Mouse (Mus musculus) ES-E14 (cell line): Measurements from ENCODE around the gene Hes7. TPM values are rescaled to one million over a fixed set of nuclear protein-coding genes. Genes with fewer than 3 reads are reported as not detected.

Source experiments
- DNase-seq: peaks from one replicate; pipeline ENCODE4 v3.0.0-alpha.2; 2013; ENCODE audit warnings: low read depth, low spot score
- H3K27ac ChIP-seq: 2 replicates; pipeline ENCODE4 v1.5.1; 2012; ENCODE audit warnings: low read depth, mild to moderate bottlenecking, low read length, moderate library complexity, mixed read lengths; ENCODE audit not compliant: poor library complexity, insufficient read depth, severe bottlenecking
- H3K36me3 ChIP-seq: 2 replicates; pipeline ENCODE4 v1.6.1; 2012; ENCODE audit warnings: mild to moderate bottlenecking, low read length, moderate library complexity, mixed read lengths; ENCODE audit not compliant: control insufficient read depth, poor library complexity, insufficient read depth, severe bottlenecking
- H3K4me1 ChIP-seq, 2 experiments: fragments of 150-350 bp in 1 of 2; sonication (generic) in 1 of 2; 2 replicates each; pipeline ENCODE4 v1.6.1; 2012; ENCODE audit warnings: low read length in 2 of 2, mild to moderate bottlenecking in 1 of 2, mixed read lengths in 1 of 2; ENCODE audit not compliant: control insufficient read depth in 2 of 2, insufficient read depth in 2 of 2, poor library complexity in 1 of 2
- H3K4me3 ChIP-seq, 2 experiments: fragments of 150-350 bp in 1 of 2; sonication (generic) in 1 of 2; 2 replicates each; pipeline ENCODE4 v1.5.1; 2012; ENCODE audit warnings: low read length in 2 of 2, low read depth in 1 of 2, mild to moderate bottlenecking in 1 of 2, mixed read lengths in 1 of 2; ENCODE audit not compliant: insufficient read depth in 1 of 2, poor library complexity in 1 of 2, severe bottlenecking in 1 of 2
- H3K9ac ChIP-seq: 2 replicates; pipeline ENCODE4 v1.6.1; 2012; ENCODE audit warnings: low read depth, mild to moderate bottlenecking, low read length, mixed read lengths; ENCODE audit not compliant: poor library complexity, insufficient read depth, severe bottlenecking
- H3K9me3 ChIP-seq: fragments of 150-350 bp; sonication (generic); 2 replicates; pipeline ENCODE4 v1.6.1; 2012; ENCODE audit warnings: low read depth, mild to moderate bottlenecking, low read length; ENCODE audit not compliant: control insufficient read depth, insufficient read depth
- CHD2 ChIP-seq: IDR thresholded peaks from 2 replicates; pipeline ENCODE4 v1.6.1; 2014; ENCODE audit warnings: mild to moderate bottlenecking, low read depth, low read length, inconsistent platforms
- HCFC1 ChIP-seq: IDR thresholded peaks from 2 replicates; pipeline ENCODE4 v1.6.1; 2012; ENCODE audit warnings: low read length, inconsistent platforms, borderline replicate concordance; ENCODE audit not compliant: insufficient read depth
- MAFK ChIP-seq: IDR thresholded peaks from 2 replicates; pipeline ENCODE4 v1.6.1; 2014; ENCODE audit warnings: mild to moderate bottlenecking, low read depth, low read length, inconsistent platforms; ENCODE audit not compliant: insufficient read depth
- ZC3H11A ChIP-seq: IDR thresholded peaks from 2 replicates; pipeline ENCODE4 v1.6.1; 2012; ENCODE audit warnings: low read depth, mild to moderate bottlenecking, inconsistent platforms, low read length, borderline replicate concordance
- ZNF384 ChIP-seq: IDR thresholded peaks from 2 replicates; pipeline ENCODE4 v1.6.1; 2012; ENCODE audit warnings: low read depth, low read length, inconsistent platforms
- in situ Hi-C, 2 experiments: fragments of 600-800 bp; cut with MboI; formaldehyde crosslinking; loops; one replicate each; pipeline ENCODE4 v1.15.1; 2025; ENCODE audit warnings: low sequenced_read_pairs in 2 of 2, inconsistent platforms in 1 of 2; ENCODE audit not compliant: unreplicated experiment in 2 of 2
- total RNA-seq: library from RNA; depleted of rRNA; stranded (reverse); fragments of 300-350 nt; gene quantifications from 2 replicates; pipeline ENCODE4 v1.2.3, GENCODE M21; 2012

Hes7 gene
- total RNA-seq, 1 experiment, result not detected

DNA sequence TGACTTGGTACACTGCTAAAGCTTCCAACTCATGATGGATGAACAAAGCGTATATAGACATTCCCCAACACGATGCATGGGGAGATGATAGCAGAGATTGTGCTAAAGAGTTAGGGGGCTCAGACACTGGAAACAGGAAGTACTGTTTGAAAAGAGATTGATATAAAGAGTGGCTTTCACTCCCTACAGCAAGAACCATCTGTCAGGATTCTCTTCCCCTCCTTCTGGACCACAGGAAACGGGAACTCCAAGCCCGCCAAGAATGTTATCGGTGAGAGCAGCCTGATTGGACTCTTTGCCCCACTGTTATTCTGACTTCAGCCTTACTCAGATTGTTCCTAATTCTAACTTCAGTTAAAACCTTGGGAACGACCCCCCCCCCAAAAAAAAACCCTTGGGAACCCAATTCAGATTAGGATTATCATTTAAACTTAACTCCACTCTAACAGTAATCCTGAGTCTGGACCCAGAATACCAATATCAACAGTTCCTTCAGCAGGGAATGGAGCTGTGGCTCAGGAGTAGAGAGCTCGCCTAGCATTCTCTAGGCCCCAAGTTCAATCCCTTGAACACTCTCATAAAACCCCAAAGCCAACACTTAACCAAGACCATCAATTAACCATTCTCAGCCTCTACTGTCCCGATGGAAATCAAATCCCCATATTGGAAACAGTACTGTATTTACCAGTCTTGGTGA lies 8.4 kb downstream of the Hes7 start:
- Histone ChIP-seq H3K4me3 (no peak overlapping the region), H3K4me1 (peaks cover 0 to 14% of the 10 kb centered on the region in 2 experiments; a peak in 1 of 4 replicates), H3K9ac (no peak overlapping the region), H3K27ac (no peak overlapping the region), H3K9me3 (no peaks in the 10 kb centered on the region), H3K36me3 (no peaks in the 10 kb centered on the region)
- in situ Hi-C loops, result loop anchor here in 1 of 2 experiments (5.0 kb wide), 1 partner anchor 66 kb away; no protein-coding TSS in a partner anchor
- DNase-seq, result no peak
- TF ChIP-seq MAFK (no peak), CHD2 (no peak), HCFC1 (no peak), ZC3H11A (no peak), ZNF384 (no peak)

- Histone ChIP-seq H3K36me3 (no peaks in the 10 kb centered on the region), H3K9me3 (no peaks in the 10 kb centered on the region), H3K4me1 (peaks cover 0 to 14% of the 10 kb centered on the region in 2 experiments; a peak in 1 of 4 replicates), H3K9ac (no peak overlapping the region), H3K4me3 (peak overlapping the region; percentile 58 to 63; a peak in 2 of 4 replicates), H3K27ac (no peak overlapping the region)
- no peak for DNase-seq
- TF ChIP-seq MAFK, result peak; percentile 17; the same call in 1 of the 2 replicates
- TF ChIP-seq HCFC1, result no peak
- no peak for TF ChIP-seq CHD2
- TF ChIP-seq ZC3H11A, result 0 out of 2 replicates have a peak, but pooled peaks have one; percentile 0
- no peak for TF ChIP-seq ZNF384
- in situ Hi-C loops, result no loop called here
Measured at GRCm38 (mm10) chr11:69133566-69133922, 13.3 kb downstream of the Hes7 start.

DNA sequence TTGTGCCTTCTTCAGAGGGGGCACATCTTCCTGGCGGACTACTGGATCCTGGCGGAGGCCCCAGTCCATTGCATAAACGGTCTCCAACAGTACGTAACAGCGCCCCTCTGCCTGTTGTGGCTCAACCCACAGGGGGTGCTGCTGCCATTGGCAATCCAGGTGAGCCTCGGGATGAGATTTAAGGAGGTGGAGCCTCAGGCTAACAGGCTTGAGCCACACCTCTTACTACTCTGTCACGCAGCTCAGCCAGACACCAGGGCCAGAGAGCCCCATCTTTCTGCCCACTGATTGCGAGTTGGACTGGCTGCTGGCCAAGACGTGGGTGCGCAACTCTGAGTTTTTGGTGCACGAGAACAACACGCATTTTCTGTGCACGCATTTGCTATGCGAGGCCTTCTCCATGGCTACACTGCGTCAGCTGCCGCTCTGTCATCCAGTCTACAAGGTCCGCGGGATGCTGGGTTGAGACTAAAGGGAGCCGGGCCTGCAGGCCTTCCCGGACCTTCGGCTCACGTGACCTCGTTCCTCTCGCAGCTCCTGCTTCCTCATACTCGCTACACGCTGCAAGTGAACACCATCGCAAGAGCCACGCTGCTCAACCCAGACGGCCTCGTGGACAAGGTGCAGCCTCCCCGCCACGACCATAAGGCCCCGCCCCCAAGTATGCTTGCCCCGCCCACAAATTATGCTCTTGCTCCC lies 13.9 kb downstream of the Hes7 start:
- H3K9ac ChIP-seq, result peak overlapping the region; percentile 34; the same call in 1 of the 2 replicates
- H3K4me3 ChIP-seq, result peak overlapping the region; percentile 58 to 63
- peaks cover 0 to 14% of the 10 kb centered on the region in 2 experiments; a peak in 1 of 4 replicates for H3K4me1 ChIP-seq
- no peaks in the 10 kb centered on the region for H3K36me3 ChIP-seq
- peak; percentile 75 for DNase-seq
- in situ Hi-C loops, result no loop called here
- H3K27ac ChIP-seq, result no peak overlapping the region
- H3K9me3 ChIP-seq, result no peaks in the 10 kb centered on the region
- no peak for TF ChIP-seq ZC3H11A
- no peak for TF ChIP-seq ZNF384
- peak; percentile 0; the same call in 1 of the 2 replicates for TF ChIP-seq MAFK
- TF ChIP-seq CHD2, result no peak

DNA sequence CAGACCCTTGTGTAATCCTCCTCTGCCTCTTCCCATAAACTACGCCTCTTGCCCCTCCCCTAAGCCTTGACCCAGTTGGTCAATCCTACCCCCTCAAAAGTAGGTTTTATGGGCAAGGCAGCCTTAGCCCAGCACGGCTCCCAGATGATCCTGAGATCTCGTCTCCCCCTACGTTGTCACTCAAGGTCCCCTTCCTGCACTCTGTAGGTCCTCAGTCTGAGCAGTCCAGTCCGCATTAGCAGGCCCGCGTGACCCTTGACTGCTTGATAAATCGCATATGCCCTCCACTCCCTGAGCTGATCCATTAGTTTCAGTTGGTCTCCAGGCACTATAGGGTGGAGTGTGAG lies 14.4 kb downstream of the Hes7 start:
- 0 out of 2 replicates have a peak overlapping the region, but pooled peaks have one; percentile 8 for H3K9ac ChIP-seq
- H3K4me1 ChIP-seq, result peaks cover 0 to 14% of the 10 kb centered on the region in 2 experiments; a peak in 1 of 4 replicates
- in situ Hi-C loops, result no loop called here
- DNase-seq, result no peak
- no peaks in the 10 kb centered on the region for H3K9me3 ChIP-seq
- no peak overlapping the region for H3K27ac ChIP-seq
- H3K36me3 ChIP-seq, result no peaks in the 10 kb centered on the region
- peak overlapping the region; percentile 58 to 63 for H3K4me3 ChIP-seq
- no peak for TF ChIP-seq CHD2
- TF ChIP-seq ZNF384, result no peak
